Mouse (Mus musculus) cerebellum, adult 2 months (tissue): ENCODE results near the gene Hacd2.

ENCODE experiments used
- CTCF ChIP-seq: fragments of 200-500 bp; IDR thresholded peaks from 2 replicates; pipeline ENCODE4 v1.5.1; 2011; ENCODE audit warnings: low read depth, mild to moderate bottlenecking, control low read depth, low read length, moderate library complexity, borderline replicate concordance; ENCODE audit not compliant: insufficient read depth
- POLR2A ChIP-seq: fragments of 200-500 bp; IDR thresholded peaks from 2 replicates; pipeline ENCODE4 v1.6.1; 2011; ENCODE audit warnings: low read length, control low read depth, borderline replicate concordance; ENCODE audit not compliant: insufficient read depth

GRCm38 (mm10) chr16:35113496-35113895, 91.3 kb downstream of the Hacd2 start:
- TF ChIP-seq CTCF: no peak
- no peak for TF ChIP-seq POLR2A
